Mouse (Mus musculus): ENCODE results near the gene Clec1b.

GRCm38 (mm10) chr6:129436025-129436424 is 38.9 kb downstream of the Clec1b start:
- no peak for TF ChIP-seq CTCF (IDR thresholded peaks at IDR 0.05; ENCODE audit: borderline replicate concordance, extremely low read depth, insufficient read depth, insufficient read length)
- TF ChIP-seq POLR2A (IDR thresholded peaks at IDR 0.05; ENCODE audit: borderline replicate concordance, extremely low read depth, insufficient read depth, insufficient read length, poor library complexity, severe bottlenecking): no peak
